Mouse (Mus musculus) gastrocnemius, postnatal 10 days (tissue): Measurements from ENCODE around the gene 1500009L16Rik. TPM values are rescaled to one million over a fixed set of nuclear protein-coding genes. Genes with fewer than 3 reads are reported as not detected.

Source experiments
- DNase-seq: peaks from one replicate; pipeline ENCODE4 v3.0.0; 2021; ENCODE audit warnings: mixed read lengths
- long read RNA-seq, 2 experiments: library from polyadenylated mRNA; stranded (forward); transcript quantifications; one replicate each; pipeline ENCODE4 v2.0.0; 2021
- total RNA-seq, 2 experiments: library from RNA; stranded (reverse); gene quantifications; 2 replicates each; pipeline ENCODE4 v1.2.3; 2021

1500009L16Rik gene
- 1 to 10 TPM; 5.1 to 5.2 TPM for total RNA-seq
- long read RNA-seq, experiment 1, transcript 1500009L16Rik-201 (6 exons, 1,194 nt) = major isoform, 5 of 6 reads
- long read RNA-seq, experiment 1, partial matches to known transcripts = 0 of 6 reads
- long read RNA-seq, experiment 1, other reads (novel, unspliced or antisense) = 1 of 6 reads
- long read RNA-seq, experiment 2 = 0 reads

DNA sequence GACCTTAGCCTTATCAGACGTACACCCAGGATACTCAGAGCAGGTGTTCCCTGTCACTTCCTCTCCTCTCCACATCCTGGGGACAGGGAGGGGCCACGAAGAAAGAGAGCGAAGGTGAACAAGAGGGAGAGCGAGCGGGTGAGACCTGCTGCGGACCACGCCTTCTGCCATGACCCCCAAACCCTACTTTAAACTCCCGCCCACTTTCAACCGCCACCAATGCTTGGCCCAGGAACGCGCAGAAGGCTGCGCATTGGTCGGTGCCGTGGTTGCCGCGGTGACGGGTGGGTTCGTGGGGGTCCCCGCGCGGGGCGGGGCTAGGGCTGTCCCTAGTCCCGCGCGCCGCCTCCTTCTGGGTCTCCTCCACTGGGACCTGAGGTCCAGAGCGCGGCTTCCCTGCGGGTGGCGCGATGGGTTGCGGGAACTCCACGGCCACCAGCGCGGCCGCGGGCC is at the start of gene 1500009L16Rik:
1500009L16Rik (plus strand) TSS at position 287 of the 453 bp plus-strand sequence.
- DNase-seq = peak; percentile 60

DNA sequence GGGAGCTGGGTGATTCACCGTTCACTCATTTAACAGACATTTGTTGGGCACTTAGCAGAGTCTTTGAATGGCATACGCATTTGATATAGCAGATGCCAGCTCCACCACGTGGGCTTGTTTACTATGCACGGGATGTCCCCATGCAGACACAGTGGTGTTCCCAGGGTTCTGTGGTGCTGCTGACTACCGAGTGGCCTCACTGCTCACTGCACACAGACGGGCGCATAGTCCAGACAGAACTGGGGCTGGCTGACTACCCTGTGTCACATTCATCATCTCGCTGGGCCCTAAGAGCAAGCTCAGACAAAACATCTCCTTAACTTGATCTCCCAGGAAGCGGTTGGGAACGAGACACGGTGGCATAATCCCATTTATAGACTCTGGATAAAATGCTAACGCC is 41.3 kb upstream of the 1500009L16Rik start:
- no peak for DNase-seq

DNA sequence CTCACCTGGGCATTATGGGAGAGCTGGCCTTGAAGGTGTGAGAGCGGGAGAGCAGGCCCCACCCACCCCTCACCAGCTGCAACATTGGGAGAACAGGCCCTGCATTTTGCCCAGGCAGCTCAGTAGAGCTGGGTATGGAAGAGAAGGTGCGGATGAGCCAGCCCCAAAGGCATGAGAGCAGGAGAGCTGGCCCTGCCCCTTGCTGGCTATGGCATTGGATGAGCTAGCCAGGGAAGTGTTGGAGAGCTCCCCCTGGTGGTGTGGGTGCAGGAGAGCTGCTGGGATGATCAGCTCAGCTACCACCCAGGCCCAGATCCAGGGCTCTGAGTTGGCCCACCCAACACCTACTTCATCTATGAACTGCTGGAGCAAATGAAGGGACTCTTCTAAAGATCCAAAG is 34.5 kb upstream of the 1500009L16Rik start:
- DNase-seq = no peak

- DNase-seq = no peak
Observed at GRCm38 (mm10) chr10:83692175-83692895, 30.3 kb upstream of the 1500009L16Rik start.

DNA sequence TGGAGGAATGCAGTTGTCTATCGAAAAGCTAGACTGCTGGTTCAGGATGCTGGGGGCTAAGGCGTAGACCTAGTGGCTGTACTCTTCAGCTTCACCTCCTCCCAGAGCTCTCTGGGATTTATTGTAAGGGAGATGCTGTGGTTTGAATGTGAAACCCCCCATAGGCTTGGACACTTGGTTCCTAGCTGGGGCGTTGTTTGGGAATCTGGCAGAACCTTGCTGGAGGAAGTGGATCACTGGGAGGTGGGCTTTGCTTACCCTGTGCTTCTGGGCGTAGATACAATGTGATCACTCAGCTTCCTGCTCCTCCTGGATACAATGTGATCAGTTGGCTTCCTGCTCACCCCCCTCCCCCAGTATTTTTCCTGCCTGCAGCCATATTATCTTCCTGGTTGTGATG is 26.4 kb upstream of the 1500009L16Rik start:
- no peak for DNase-seq

DNA sequence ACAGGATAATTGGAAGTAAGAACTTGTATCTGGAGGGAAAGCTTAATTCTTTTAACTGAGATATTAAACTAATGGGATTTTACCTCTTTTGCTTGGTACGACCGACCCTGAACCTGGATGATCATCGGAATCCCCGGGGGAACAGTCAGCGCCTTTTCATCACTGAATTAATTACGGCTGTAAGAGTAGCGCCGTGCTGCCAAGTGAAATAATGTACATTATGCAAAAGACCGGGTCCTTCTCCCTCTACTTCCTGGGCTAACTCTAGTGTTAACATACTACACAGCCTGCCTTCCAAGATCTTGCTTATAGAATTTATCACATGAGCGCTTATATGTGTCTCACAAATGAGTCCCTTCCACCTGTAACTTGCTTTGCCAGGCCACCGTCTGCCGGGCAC is 16.0 kb upstream of the 1500009L16Rik start:
- DNase-seq = no peak

DNA sequence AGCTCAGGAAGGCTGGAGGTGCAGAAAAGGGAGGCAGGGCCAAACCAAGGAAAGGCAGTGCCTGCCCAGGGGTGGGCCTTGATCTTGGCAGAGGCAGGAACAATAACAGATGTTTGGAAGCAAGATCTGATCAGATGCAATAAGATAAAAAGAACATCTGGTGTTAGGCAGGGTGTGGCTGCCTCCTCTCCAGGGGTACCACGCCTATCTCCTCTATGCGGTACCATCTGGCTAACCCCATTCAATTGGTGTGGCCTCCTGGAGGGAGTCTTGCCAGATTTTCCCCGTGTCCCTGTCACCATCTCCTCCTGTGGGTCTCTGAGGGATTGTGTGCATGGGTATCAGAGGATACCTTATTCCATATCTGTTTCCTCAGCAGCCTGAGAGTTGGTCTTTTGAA is 12.7 kb upstream of the 1500009L16Rik start:
- no peak for DNase-seq

DNA sequence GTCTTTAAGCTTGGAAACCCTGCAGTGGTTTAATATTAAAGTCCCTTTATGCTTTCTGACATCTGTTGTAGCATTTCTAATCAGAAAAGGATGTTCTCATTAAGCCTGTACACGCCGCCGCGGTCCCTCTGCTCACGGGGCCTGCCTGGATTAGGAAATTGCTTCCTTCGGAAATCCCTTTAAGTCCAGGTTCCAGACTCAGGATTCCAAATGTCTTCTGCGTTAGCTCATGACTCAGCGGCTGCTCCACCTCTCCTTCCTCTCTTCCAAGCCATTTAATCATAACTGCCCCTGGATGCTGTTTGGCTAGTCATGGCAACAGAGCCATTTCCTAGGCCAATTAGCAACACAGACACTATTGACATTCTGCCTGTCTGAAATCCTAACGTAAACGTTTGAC is 10.9 kb upstream of the 1500009L16Rik start:
- DNase-seq = no peak

DNA sequence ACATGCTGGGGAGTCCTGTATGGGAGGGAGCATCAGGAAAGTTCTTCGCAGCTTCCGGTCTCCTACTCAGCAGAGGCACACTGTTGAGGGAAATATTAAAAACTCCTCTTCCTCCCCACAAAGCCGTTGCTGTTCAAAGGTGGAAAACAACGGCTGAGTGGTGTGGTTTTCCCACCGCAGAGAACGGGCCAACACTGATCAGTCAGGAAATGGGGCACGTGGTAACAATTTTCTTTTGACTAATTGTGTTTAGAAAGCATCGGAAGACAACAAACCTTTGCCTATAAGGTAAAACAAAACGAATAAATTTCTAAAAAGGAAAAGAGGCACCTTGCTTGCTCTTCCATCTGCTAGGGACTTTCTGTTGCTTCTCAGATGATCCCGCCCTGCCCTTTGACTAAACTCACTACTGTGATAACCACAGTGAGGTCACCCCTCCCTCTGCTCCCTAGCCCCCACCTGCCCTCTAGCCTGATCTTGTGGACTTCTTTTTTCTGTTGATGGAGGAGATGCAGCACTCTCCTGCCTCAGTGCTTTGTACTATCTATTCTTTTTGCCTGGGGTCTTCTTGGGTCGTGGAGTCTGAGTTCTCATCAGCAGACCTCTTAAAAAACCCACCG is 3.7 kb upstream of the 1500009L16Rik start:
- DNase-seq = no peak

- DNase-seq = peak; percentile 36
Observed at GRCm38 (mm10) chr10:83723055-83723454, 390 bp downstream of the 1500009L16Rik start.

- DNase-seq = no peak
Observed at GRCm38 (mm10) chr10:83724351-83725059, 1.8 kb downstream of the 1500009L16Rik start.

DNA sequence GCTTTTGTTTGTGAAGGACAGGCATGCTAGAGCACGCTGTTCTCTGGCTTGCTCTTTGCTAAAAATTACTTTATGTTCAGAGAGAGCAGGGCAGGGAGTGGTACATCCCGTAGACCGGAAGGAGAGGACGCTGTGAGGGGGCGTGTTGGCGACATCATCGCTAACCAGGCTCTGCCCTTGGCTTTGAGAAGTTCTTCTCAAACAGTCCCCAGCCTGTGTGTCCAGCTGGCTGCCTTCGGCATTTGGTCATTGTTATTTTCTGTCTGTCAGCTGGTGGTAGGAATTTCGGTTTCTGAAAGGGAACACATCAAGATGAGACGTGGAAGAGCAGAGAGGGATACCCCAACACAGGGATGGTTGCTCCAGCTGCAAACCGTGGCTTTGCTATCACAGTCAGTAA is 3.5 kb downstream of the 1500009L16Rik start:
- no peak for DNase-seq

DNA sequence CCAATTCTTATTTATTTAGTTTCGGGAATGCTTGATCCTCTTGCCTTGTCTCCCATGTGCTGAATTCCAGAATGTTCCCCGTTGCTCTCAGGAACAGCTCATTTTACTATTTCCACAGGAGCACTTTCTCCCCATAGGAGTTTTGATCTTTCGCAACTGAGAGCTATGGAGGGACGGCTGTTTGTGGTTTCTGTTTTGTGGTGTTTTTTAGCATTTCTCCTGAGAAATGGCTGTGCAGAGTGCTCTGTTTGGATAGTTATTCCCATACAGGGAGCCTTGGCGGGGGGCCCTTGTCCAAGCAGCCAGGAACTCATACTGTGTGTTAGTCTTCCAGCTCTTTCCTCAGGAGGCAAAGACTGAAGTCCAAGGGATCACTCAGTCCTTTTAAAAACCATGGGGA is 5.2 kb downstream of the 1500009L16Rik start:
- DNase-seq = no peak

GRCm38 (mm10) chr10:83728529-83728928 is 5.9 kb downstream of the 1500009L16Rik start:
- DNase-seq = no peak

DNA sequence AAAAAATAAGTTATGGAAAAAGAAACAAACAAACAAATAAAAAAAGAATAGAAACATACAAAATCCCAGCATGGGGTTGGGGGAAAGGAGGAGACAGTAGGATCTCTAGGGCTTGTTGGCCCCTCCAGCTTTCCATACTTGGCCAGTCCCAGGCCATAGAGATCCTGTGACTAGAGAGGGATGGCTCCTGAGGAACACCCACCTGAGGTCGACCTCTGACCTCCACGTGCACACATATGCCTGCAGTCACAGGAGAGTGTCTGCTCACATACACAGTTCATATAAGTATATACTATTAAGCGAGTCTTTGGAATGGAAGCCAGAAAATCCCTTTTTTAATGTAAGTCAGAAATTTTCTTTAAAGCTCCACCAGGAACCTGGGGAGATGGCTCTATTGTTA is 6.4 kb downstream of the 1500009L16Rik start:
- DNase-seq = no peak

- DNase-seq = peak; percentile 97
Observed at GRCm38 (mm10) chr10:83729492-83729891, 6.8 kb downstream of the 1500009L16Rik start.

DNA sequence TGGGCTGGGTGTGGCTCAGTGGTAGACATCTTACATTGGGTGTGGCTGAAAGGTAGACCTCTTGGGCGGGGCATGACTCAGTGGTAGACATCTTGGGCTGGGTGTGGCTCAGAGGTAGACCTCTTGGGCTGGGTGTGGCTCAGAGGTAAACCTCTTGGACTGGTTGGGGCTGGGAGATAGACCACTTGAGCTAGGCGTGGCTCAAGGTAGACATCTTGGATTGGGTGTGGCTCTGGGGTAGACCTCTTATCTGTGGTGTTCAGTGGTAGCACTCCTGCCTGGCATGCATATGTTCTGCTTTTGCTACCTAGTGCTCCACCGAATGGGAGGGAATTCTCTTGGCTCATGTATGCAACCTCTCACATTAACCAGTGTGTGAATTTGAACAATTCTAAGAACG is 11.1 kb downstream of the 1500009L16Rik start:
- DNase-seq = no peak

GRCm38 (mm10) chr10:83738996-83739655 is 16.5 kb downstream of the 1500009L16Rik start:
- no peak for DNase-seq

DNA sequence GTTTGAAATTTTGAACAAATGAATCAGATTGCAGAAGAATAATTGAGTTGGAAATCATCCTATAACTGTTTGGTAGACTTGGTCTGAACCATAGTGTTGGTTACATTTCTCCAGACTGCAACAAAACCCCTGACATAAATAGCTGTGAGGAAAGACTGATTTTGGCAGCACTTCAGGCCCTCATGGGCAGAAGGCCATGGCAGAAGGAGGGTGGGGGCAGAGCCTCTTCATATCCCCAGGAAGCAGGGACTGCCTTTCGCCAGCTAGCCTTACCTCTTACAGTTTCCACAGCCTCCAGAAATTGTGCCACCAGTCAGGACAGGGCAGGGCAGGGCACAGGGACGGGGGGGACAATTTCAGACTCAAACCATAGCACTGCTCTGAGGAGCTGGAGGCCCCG is 22.0 kb downstream of the 1500009L16Rik start:
- DNase-seq = no peak

- DNase-seq = no peak
Observed at GRCm38 (mm10) chr10:83753056-83753455, 30.4 kb downstream of the 1500009L16Rik start.

- DNase-seq = no peak
Observed at GRCm38 (mm10) chr10:83757343-83757962, 34.8 kb downstream of the 1500009L16Rik start.

GRCm38 (mm10) chr10:83758732-83759131 is 36.1 kb downstream of the 1500009L16Rik start:
- DNase-seq = no peak
